Mouse (Mus musculus) urinary bladder, postnatal 14 days (tissue): ENCODE measurements around the gene Pold1.

ENCODE experiments used
- DNase-seq: peaks from one replicate; pipeline ENCODE4 v3.0.0; 2021; ENCODE audit warnings: low spot score

Pold1 gene

GRCm38 (mm10) chr7:44525126-44525832, 23.4 kb downstream of the Pold1 start:
- peak; percentile 82 for DNase-seq

DNA sequence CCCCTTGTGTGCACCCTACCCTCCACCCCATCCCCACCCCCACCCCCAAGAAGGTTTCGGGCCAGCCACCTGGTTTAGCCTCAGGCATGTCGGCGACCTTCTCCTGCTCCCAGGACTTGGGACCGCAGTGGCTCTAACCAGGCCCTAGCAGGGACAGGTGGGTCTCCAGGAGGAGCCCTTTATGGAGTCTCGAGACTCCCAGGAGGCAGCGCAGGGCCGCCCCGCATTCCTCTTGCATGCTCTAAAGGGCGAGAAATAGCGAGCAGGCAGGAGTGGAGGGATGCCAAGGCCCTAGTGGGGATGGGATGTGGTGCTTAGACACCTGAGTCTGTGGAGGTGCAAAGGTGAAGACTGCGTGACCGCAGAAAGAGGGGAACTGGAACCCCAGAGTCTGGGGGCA, 24.1 kb downstream of the Pold1 start, which contains the start of gene Mybpc2:
Gene Mybpc2 (minus strand): TSS at position 155 of the 400 bp plus-strand sequence.
- no peak for DNase-seq

GRCm38 (mm10) chr7:44523056-44523455, 25.6 kb downstream of the Pold1 start:
- no peak for DNase-seq

- DNase-seq: peak; percentile 60
These were observed 26.9 kb downstream of the Pold1 start for GRCm38 (mm10) chr7:44521710-44522109.

DNA sequence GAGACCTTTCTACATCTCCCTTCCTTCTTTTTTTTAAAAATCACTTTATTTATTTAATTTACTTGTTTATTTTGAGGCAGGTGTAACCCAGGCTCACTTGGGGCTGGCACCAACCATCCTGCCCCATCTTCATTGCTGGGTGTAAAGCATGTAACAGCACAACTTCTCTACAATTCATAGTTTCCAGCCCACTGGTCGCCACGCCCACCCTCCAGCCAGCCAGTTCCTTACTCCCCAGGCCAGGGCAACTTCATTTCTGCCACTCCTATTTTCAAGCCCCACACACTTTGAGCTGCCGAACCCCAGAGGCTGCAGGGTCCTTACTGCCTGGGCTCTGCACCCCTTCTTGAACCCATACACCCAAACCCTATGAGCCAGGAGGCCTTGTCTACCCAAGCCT, 27.7 kb downstream of the Pold1 start:
- no peak for DNase-seq

DNA sequence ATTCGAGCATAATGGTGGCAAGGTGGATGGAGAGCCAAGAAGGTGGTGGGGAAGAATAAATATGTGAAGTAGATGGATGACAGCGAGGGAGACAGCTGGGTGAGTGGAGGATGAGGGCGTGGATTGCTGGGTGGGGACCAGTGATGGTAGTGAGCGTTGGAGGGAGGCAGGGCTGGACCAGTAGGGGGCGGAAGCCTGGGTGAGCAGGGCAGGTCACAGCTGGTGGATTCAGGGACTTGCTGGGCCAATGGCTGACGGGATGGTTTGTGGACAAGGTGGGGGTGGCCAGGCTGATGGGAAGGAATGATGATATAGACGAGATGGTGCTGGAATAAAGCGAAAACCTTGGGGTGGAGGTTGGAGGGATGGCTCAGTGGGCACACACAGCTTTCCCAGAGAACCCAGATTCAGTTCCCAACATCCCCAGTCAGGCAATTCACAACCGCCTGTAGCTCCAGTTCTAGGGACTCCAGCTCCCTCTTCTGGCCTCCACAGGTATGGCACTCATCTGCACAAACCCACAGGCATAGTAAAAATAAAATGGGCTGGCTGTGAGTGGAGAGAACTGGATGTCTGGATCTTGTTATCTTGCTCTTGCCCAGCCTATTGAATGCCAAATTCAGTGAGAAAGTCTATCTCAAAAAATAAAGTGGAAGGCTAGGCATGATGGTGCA, 29.3 kb downstream of the Pold1 start:
- no peak for DNase-seq

DNA sequence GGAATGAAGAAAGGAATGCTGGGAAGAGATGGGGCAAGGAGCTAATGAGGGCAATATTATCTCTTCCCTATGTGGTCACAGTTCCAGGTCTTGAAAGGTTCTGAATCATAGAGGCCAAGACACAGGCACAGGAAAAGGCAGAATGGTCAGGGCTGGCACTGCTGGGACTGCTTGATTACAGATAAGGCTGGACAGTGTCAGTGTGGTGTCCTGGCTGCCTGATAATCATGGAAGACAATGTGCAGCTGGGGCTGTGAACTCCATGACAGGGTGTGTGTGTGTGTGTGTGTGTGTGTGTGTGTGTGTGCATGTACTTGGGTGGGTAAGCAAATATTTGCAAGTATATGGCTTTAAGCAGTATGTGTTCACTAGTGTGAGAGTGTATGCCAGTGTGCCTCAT, 41.2 kb downstream of the Pold1 start:
- no peak for DNase-seq

DNA sequence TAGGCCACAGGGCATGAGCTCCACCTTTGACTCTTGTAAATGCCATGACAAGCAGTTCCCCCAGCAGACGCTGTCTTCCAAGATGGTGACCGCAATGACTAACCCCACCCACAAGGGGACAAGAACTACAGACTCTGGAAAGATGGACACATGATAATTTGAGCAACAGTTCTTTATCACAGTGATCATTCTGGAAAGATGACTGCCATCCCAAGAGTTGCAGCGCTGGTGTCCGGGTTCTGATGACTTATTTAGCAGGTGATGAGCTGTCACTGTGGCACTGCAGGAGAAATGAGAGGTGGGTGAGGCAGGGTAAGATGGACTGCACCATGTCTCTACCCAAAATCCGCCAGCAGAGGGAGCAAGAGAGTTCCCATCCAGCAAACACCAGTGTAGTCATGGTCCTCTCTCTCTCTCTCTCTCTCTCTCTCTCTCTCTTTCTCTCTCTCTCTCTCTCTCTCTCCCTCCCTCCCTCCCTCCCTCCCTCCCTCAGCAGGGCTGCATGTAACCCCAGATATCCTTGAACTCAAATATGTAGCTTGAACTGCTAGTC, 47.0 kb downstream of the Pold1 start:
- DNase-seq: peak; percentile 65

GRCm38 (mm10) chr7:44500046-44500445, 48.6 kb downstream of the Pold1 start:
- DNase-seq: no peak

DNA sequence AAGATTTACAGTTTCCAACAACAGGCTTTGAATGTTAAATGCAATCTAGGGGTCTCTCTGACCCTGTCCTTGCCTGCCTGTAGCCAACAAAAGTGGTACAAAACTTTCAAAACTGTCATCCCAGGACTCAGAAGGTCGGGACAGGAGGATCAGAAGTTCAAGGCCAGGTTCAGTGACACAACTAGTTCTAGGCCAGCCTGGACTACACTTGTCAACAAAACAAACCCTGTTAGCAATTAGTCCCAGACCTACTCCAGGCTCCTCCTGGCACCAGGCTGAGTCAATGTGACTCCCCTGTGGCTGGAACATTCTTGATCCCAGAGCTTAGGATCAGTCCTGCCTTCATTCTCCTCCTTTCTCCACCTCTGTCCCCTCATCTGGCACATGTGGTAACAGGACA, 49.7 kb downstream of the Pold1 start:
- no peak for DNase-seq

GRCm38 (mm10) chr7:44497361-44498055, 51.1 kb downstream of the Pold1 start:
- DNase-seq: no peak

- no peak for DNase-seq
These were observed 51.9 kb downstream of the Pold1 start for GRCm38 (mm10) chr7:44496771-44497109.

DNA sequence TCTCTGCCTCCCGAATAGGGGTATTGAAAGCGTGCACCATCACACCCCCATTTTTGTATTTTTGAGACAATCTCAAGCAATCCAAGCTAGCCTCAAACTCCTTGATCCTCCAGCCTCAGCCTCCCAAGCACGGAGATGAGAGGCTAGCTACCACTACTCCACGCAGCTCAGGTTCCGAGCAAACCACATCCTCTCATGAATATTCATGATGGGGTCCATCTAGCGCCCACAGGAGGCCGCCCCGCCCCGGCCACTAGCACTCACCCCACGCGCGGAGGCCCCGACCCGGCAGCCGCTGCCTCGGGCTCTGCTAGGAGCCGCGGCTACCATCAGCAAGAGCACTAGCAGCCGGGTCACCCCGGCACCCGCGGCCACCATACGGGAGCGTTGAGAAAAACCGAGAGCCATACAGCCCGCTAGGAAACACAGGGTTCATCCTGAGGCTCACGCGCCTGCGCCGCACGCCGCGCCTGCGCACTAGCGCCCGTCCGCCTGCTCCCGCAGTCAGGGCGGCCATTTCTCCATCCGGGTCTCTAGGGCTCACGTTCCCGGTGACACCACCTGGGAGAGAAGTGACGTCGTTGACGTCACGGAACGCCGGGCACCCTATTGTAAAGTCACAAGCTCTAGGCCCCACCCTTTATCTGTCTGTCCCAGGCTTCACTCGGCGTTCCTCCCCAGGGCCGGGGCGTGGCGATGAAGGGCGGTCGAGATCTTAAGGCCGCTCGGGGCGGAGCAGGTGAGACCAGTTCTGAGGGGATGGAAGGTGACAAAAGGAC, 52.5 kb downstream of the Pold1 start, which contains the start of the genes Emc10 and Fam71e1:
Gene Emc10 (minus strand): TSS at position 538 of the 779 bp plus-strand sequence.
Gene Fam71e1 (plus strand): TSS at position 590 of the 779 bp plus-strand sequence.
- peak; percentile 98 for DNase-seq

DNA sequence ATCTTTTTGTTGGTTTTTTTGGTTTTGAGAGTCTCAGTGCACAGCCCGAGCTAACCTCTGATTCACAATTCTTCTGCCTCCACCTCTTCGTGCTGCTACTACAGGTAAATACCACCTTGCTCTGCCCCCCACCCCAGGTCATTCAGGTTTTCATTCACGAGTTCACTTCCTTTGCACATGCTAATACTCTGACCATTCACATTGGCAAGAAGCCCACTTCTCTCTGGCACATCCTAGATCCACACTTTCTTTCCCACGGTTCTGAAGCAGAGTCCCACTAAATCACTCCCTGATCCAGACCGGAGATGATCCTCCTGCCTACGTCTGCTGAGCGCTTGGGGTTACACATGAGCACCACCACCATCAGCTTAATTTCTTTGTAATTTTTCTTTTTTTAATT, 53.6 kb downstream of the Pold1 start:
- DNase-seq: no peak

- DNase-seq: no peak
These were observed 54.0 kb downstream of the Pold1 start for GRCm38 (mm10) chr7:44494681-44495080.

- DNase-seq: no peak
These were observed 56.4 kb downstream of the Pold1 start for GRCm38 (mm10) chr7:44492166-44492826.

- DNase-seq: no peak
These were observed 57.3 kb downstream of the Pold1 start for GRCm38 (mm10) chr7:44491391-44491790.

- DNase-seq: no peak
These were observed 58.4 kb downstream of the Pold1 start for GRCm38 (mm10) chr7:44490281-44490680.

DNA sequence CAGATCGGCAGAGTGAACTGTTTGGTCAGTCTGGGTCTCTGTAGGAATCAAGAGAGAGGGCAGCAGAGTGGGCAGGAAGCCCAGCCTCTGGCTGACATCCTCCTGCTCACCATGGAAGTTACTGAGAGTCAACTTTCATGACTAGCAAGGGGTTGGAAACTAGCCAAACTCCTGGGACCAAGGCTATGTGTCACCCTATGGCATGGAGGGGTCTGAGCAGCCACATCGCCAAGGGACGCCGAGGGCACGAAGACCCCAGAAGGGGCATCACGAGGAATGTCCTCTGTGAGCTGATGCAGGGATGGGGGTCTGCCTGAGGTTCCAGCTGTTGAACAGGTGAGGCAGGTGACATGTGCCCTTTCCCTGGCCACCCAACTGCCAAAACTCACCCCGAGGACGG, 60.1 kb downstream of the Pold1 start:
- DNase-seq: no peak

DNA sequence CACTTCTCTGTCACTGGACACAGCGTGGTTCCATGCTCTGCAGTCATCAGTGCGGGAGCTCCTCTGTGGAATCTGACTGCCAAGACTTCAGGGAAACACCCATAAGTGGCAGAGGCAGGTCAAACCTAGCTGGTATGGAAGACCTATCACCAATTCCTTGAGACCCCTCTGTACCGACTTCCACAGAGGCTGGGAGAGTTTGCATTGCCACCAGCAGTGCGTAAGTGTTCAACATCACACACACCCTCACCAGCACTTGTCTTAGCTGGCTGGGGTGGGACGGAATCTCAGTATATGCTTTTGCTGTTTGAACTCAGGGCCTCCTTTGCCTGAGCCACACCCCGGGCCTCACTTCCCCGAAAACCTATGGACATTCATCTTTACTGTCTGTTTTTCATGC, 60.7 kb downstream of the Pold1 start:
- no peak for DNase-seq

DNA sequence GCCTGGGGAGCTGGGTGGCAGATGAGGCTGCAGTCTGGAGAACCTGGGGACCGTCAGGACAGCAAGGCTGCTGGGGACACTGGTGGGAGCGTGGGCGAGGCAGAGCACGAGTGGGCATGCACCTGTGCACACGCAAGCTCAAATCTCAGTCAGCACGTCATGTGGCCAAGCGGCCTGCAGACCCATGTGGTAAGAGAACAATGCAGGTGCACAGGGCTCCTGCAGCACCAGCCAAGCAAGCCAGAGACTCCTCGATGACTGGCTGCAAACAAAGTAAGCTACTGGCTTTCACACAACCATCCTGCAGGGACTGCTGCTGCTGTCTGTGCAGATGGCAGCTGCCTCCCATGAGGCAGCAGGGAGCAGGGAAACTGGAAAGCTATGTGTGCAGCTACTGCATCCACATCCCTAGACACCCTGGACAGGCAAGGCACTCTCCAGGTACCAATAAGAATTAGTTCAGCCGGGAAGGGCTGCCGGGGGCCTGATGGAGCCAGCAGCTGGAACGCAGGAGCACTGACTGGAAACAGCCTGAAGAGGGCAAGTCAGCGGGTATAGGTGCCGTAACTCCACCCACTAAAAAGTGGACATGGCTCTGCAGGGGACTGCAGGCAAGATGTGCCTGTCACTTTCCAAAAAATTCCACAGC, 61.6 kb downstream of the Pold1 start:
- no peak for DNase-seq
